Mouse (Mus musculus): ENCODE measurements around the gene Riox2.

GRCm38 (mm10) chr16:59487239-59487638 lies 15.7 kb downstream of the Riox2 start:
- no peak for TF ChIP-seq CTCF (IDR thresholded peaks at IDR 0.05; ENCODE audit: extremely low read depth, insufficient read depth, insufficient read length, insufficient replicate concordance)
- TF ChIP-seq POLR2A (IDR thresholded peaks at IDR 0.05; ENCODE audit: low read depth, low read length) = no peak
